Mouse (Mus musculus) embryonic facial prominence, embryonic 11.5 days (tissue): ENCODE results near the gene Cers2. TPM values are rescaled to one million over a fixed set of nuclear protein-coding genes. Genes with fewer than 3 reads are reported as not detected.
"Not testable (repeated sequence)": the region's sequence is repeated elsewhere in the genome, so short reads cannot be mapped to it uniquely, and the experiment has no call there.

Experiments used
- ATAC-seq: fragments of 200-750 bp; cut with Nextera tagmentation; replicated peaks from 2 replicates; pipeline ENCODE4 v1.8.0; 2017; ENCODE audit warnings: low read depth; ENCODE audit not compliant: insufficient number of reproducible peaks, low FRiP score, low TSS enrichment
- DNase-seq: peaks from one replicate; pipeline ENCODE4 v3.0.0-alpha.2; 2015; ENCODE audit warnings: low spot score
- H3K27ac ChIP-seq: fragments of 300-500 bp; sonication (generic); replicated peaks from 2 replicates; pipeline ENCODE4 v1.5.1; 2014; ENCODE audit warnings: mild to moderate bottlenecking, low read depth, low read length, control low read depth
- H3K27me3 ChIP-seq: fragments of 300-500 bp; sonication (generic); 2 replicates; pipeline ENCODE4 v1.6.1; 2014; ENCODE audit warnings: mild to moderate bottlenecking, low read length, moderate library complexity, mixed read lengths; ENCODE audit not compliant: control insufficient read depth, insufficient read depth
- H3K36me3 ChIP-seq: fragments of 300-500 bp; sonication (generic); replicated peaks from 2 replicates; pipeline ENCODE4 v1.6.1; 2014; ENCODE audit warnings: low read depth, mild to moderate bottlenecking, low read length, moderate library complexity, mixed read lengths; ENCODE audit not compliant: control insufficient read depth, insufficient read depth
- H3K4me1 ChIP-seq: fragments of 300-500 bp; sonication (generic); 2 replicates; pipeline ENCODE4 v1.6.1; 2014; ENCODE audit warnings: low read length, mixed read lengths; ENCODE audit not compliant: control insufficient read depth, insufficient read depth
- H3K4me2 ChIP-seq: fragments of 300-500 bp; sonication (generic); 2 replicates; pipeline ENCODE4 v1.6.1; 2014; ENCODE audit warnings: low read depth, mild to moderate bottlenecking, control low read depth, low read length, moderate library complexity
- H3K4me3 ChIP-seq: fragments of 300-500 bp; sonication (generic); 2 replicates; pipeline ENCODE4 v1.5.1; 2014; ENCODE audit warnings: low read depth, low read length, control low read depth
- H3K9ac ChIP-seq: fragments of 300-500 bp; sonication (generic); replicated peaks from 2 replicates; pipeline ENCODE4 v1.6.1; 2014; ENCODE audit warnings: mild to moderate bottlenecking, control low read depth, low read length
- H3K9me3 ChIP-seq: fragments of 300-500 bp; sonication (generic); replicated peaks from 2 replicates; pipeline ENCODE4 v1.6.1; 2016; ENCODE audit warnings: mild to moderate bottlenecking, low read length, inconsistent platforms, mixed read lengths; ENCODE audit not compliant: control insufficient read depth
- WGBS: fragments of 180-500 bp; shearing (Covaris S2); extraction: QIAGEN DNeasy Blood & Tissue Kit; methylation state at CpG from one replicate; pipeline ENCODE4 v1.1.7; 2014; 5-methylcytosine and 5-hydroxymethylcytosine counted together
- polyA plus RNA-seq: library from polyadenylated mRNA; unstranded; fragments of >200 nt; fragmentation: Nextera tagmentation; extraction: Ambion mirVana; gene quantifications from 2 replicates; pipeline ENCODE4 v1.2.1, GENCODE M21; 2014

Gene Cers2
- polyA plus RNA-seq, 1 experiment from 2014 or later: 117 TPM

- ATAC-seq: no peak
- Histone ChIP-seq H3K9ac (no peak overlapping the region), H3K27me3 (no peaks in the 10 kb centered on the region), H3K9me3 (no peaks in the 10 kb centered on the region), H3K4me2 (no peak overlapping the region), H3K4me3 (no peak overlapping the region), H3K27ac (no peak overlapping the region), H3K36me3 (peaks cover 17% of the 10 kb centered on the region), H3K4me1 (no peaks in the 10 kb centered on the region)
- no peak for DNase-seq
- whole genome bisulfite sequencing: 93% methylated on average over 6 of the region's 6 CpGs
Observed at GRCm38 (mm10) chr3:95324454-95325144, 10.0 kb downstream of the Cers2 start.

- peaks cover 26% of the 10 kb centered on the region for H3K36me3 ChIP-seq
- H3K4me3 ChIP-seq: no peak overlapping the region
- DNase-seq: no peak
- H3K27ac ChIP-seq: no peak overlapping the region
- 81% methylated on average over 1 of the region's 1 CpGs for WGBS
- no peak overlapping the region for H3K9ac ChIP-seq
- no peaks in the 10 kb centered on the region for H3K27me3 ChIP-seq
- no peak for ATAC-seq
- no peak overlapping the region for H3K4me2 ChIP-seq
- H3K9me3 ChIP-seq: no peaks in the 10 kb centered on the region
- no peaks in the 10 kb centered on the region for H3K4me1 ChIP-seq
Observed at GRCm38 (mm10) chr3:95328803-95329404, 14.3 kb downstream of the Cers2 start.

GRCm38 (mm10) chr3:95331528-95331927, 16.9 kb downstream of the Cers2 start:
- H3K27ac ChIP-seq: no peak overlapping the region
- H3K9me3 ChIP-seq: no peaks in the 10 kb centered on the region
- no peak overlapping the region for H3K4me2 ChIP-seq
- ATAC-seq (no peak), DNase-seq (no peak)
- WGBS: 90% methylated on average over 1 of the region's 1 CpGs
- no peak overlapping the region for H3K9ac ChIP-seq
- H3K4me1 ChIP-seq: no peaks in the 10 kb centered on the region
- H3K4me3 ChIP-seq: no peak overlapping the region
- peaks cover 19% of the 10 kb centered on the region for H3K36me3 ChIP-seq
- no peaks in the 10 kb centered on the region for H3K27me3 ChIP-seq

DNA sequence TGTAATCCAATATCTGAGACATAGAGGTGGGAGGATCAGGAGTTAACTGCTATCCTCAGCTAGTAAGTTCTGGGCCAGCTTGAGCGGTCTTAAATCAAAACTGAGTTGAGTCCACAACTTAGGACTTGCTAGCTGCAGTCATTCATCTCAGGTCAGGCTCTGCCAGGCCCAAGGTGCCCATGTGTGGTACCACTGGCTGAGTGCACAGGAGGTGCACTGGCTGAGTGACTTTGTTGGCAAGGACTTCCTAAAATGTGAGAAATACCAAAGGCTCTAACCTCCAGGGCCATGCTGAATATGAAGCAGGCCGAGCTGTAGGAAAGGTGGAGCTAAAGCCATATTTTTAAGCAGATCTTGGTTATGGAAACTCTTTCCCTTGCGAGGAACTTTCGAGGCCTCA, 22.8 kb downstream of the Cers2 start:
- Histone ChIP-seq H3K27ac (no peak overlapping the region), H3K4me3 (no peak overlapping the region), H3K9ac (no peak overlapping the region), H3K9me3 (no peaks in the 10 kb centered on the region), H3K36me3 (peaks cover 30% of the 10 kb centered on the region), H3K4me1 (no peaks in the 10 kb centered on the region), H3K27me3 (no peaks in the 10 kb centered on the region), H3K4me2 (no peak overlapping the region)
- DNase-seq (no peak), ATAC-seq (no peak)
- 95% methylated on average over 4 of the region's 4 CpGs for WGBS

DNA sequence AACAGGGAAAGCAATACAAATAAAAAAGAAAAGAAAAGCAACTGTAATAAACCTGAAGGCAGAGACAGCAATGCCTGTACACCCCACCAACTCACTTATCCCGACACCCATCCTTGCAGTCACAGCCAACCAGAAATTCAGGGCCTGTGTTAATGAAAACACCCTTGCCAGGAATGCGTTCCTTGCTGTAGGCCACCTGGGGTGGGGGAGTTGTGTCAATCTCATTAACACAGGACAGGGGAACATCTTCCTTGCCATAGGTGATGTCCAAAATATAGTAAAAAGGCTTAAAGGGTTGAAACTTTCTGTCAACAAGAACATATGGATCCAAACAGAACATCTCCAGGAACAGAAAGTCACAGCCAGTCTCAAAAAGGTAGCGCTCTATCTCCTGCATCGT, 23.7 kb downstream of the Cers2 start:
- WGBS: 86% methylated on average over 4 of the region's 4 CpGs

GRCm38 (mm10) chr3:95343356-95344000, 28.9 kb downstream of the Cers2 start:
- H3K9ac ChIP-seq, DNase-seq, ATAC-seq, H3K27me3 ChIP-seq, H3K4me3 ChIP-seq, H3K4me1 ChIP-seq, H3K4me2 ChIP-seq, H3K27ac ChIP-seq, H3K9me3 ChIP-seq: not testable (repeated sequence)
- peaks cover 18% of the 10 kb centered on the region for H3K36me3 ChIP-seq
- WGBS: 95% methylated on average over 9 of the region's 9 CpGs

More for the DNA sequence above, 23.7 kb downstream of the Cers2 start:
- no peak for ATAC-seq
- Histone ChIP-seq H3K36me3 (peaks cover 30% of the 10 kb centered on the region), H3K4me1 (no peaks in the 10 kb centered on the region), H3K4me3 (no peak overlapping the region), H3K27ac (no peak overlapping the region), H3K9ac (no peak overlapping the region), H3K9me3 (no peaks in the 10 kb centered on the region), H3K4me2 (no peak overlapping the region), H3K27me3 (no peaks in the 10 kb centered on the region)
- no peak for DNase-seq

GRCm38 (mm10) chr3:95346454-95346853, 31.9 kb downstream of the Cers2 start:
- H3K4me1 ChIP-seq: no peaks in the 10 kb centered on the region
- H3K27me3 ChIP-seq: no peaks in the 10 kb centered on the region
- no peak overlapping the region for H3K9ac ChIP-seq
- ATAC-seq: no peak
- DNase-seq: no peak
- no peak overlapping the region for H3K27ac ChIP-seq
- 95% methylated on average over 7 of the region's 7 CpGs for WGBS
- H3K9me3 ChIP-seq: no peaks in the 10 kb centered on the region
- H3K36me3 ChIP-seq: peaks cover 13% of the 10 kb centered on the region
- no peak overlapping the region for H3K4me2 ChIP-seq
- H3K4me3 ChIP-seq: no peak overlapping the region

DNA sequence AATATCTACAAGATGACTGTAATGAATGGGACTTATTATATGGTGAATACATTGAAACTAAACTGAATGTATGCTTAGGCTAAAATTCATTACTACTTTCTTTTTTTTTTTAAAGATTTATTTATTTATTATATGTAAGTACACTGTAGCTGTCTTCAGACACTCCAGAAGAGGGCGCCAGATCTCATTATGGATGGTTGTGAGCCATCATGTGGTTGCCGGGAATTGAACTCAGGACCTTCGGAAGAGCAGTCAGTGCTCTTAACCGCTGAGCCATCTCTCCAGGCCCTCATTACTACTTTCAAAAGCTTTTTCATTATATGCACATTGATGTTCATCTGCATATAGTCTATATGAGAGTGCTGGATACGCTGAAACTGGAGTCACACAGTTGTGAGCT, 33.8 kb downstream of the Cers2 start:
- DNase-seq, H3K27me3 ChIP-seq, H3K4me3 ChIP-seq, H3K27ac ChIP-seq, H3K9ac ChIP-seq, H3K9me3 ChIP-seq, H3K4me1 ChIP-seq, H3K4me2 ChIP-seq, H3K36me3 ChIP-seq, ATAC-seq: not testable (repeated sequence)
- WGBS: 95% methylated on average over 5 of the region's 5 CpGs
